In the genomic region with DNA sequence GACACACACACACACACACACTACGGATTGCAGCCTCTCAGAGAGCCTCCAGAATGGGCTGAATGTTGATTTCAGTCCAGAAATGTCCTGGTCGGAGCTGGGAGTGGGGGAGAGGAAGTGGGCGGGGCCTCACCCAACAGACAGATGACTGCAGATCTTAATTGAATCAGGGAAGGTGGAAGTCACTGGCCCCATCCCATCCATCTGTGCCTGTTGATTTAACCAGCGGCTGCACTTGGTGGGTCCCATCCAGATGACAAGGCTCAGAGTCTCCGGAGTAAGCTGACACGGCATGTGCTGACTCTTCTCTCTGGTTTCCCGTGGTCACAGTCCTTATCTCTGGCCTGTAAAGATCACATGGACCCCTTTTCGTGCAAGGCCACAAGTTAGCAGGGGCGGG, we compare ENCODE assay signal across 8 mouse cellular contexts. TPM values are rescaled to one million over a fixed set of nuclear protein-coding genes. Genes with fewer than 3 reads are reported as not detected.
DNase-seq lines count a peak whose midpoint lies in the region; ATAC-seq and TF ChIP-seq lines count a peak whose summit lies in the region.

No protein-coding gene starts in this region.

- 0 out of 2 replicates have a peak, but pooled peaks have one; percentile 22 for ATAC-seq in heart, embryonic 11.5 days (replicated peaks; ENCODE audit: insufficient number of reproducible peaks, low FRiP score, low TSS enrichment)
- ATAC-seq in megakaryocyte-erythroid progenitor cell, adult 5-6 weeks (replicated peaks; ENCODE audit: low FRiP score, low TSS enrichment, poor library complexity, severe bottlenecking) = peak; percentile 32

- H3K27me3 ChIP-seq in heart, embryonic 11.5 days (ENCODE audit: control insufficient read depth, insufficient read depth, low read length) = no peaks in the 10 kb centered on the region

- peaks cover 47% of the 10 kb centered on the region for H3K4me1 ChIP-seq in heart, embryonic 11.5 days (ENCODE audit: control insufficient read depth, insufficient read depth, low read length)

- peak; percentile 71 for DNase-seq in CD4-positive, CD25-positive, alpha-beta regulatory T cell, adult 2 months (ENCODE audit: low read depth, low spot score)
- peak; percentile 85 for DNase-seq in MN1 (ENCODE audit: low spot score)
- peak; percentile 46 to 68 for DNase-seq in kidney, postnatal 36 days
- DNase-seq in yolk sac, embryonic 10.5 days (ENCODE audit: low spot score) = peak; percentile 63
- DNase-seq in left cerebral cortex, adult 2 months (ENCODE audit: extremely low spot score in 1 of 2, low spot score in 2 of 2) = no peak
- DNase-seq in left cerebral cortex, adult 18-20 months (ENCODE audit: low spot score in 2 of 2) = no peak

- WGBS in heart, embryonic 11.5 days (ENCODE audit: insufficient replicate concordance) = 2% methylated on average over 9 of the region's 9 CpGs

- H3K9me3 ChIP-seq in heart, embryonic 11.5 days (replicated peaks; ENCODE audit: control insufficient read depth, low read length) = no peaks in the 10 kb centered on the region

- H3K36me3 ChIP-seq in heart, embryonic 11.5 days (ENCODE audit: control insufficient read depth, insufficient read depth, low read length) = no peaks in the 10 kb centered on the region

- peak overlapping the region; percentile 56 for H3K9ac ChIP-seq in heart, embryonic 11.5 days (ENCODE audit: low read depth, low read length)

- H3K27ac ChIP-seq in heart, embryonic 11.5 days (ENCODE audit: low read depth, low read length) = peak overlapping the region; percentile 67
- no peak overlapping the region for H3K27ac ChIP-seq in left cerebral cortex, adult 2 months

- no peak for TF ChIP-seq CTCF in left cerebral cortex, adult 2 months (IDR thresholded peaks at IDR 0.05)

- peak overlapping the region; percentile 59 for H3K4me2 ChIP-seq in heart, embryonic 11.5 days

- 0 out of 2 replicates have a peak overlapping the region, but pooled peaks have one; percentile 8 for H3K4me3 ChIP-seq in heart, embryonic 11.5 days (ENCODE audit: low read depth, low read length)
- H3K4me3 ChIP-seq in left cerebral cortex, adult 2 months = no peak overlapping the region

- intact Hi-C loops in left cerebral cortex, adult 2 months (cut with DNase I) = no loop called here

RNA-seq across cellular contexts. Expression of a gene that starts 15.9 kb away (rescaled TPM):
- 12.9 and 13.8 TPM in 2 replicates for polyA plus RNA-seq in heart, embryonic 11.5 days (2014; fragmentation: Nextera tagmentation; extraction: Ambion mirVana)
- 92.8 and 105 TPM in 2 replicates for total RNA-seq in megakaryocyte-erythroid progenitor cell, adult 5-6 weeks (2014; fragmentation: Nextera tagmentation)
- total RNA-seq in megakaryocyte-erythroid progenitor cell, adult 5-6 weeks (2017) = 79.4 and 88.0 TPM in 2 replicates
- total RNA-seq in left cerebral cortex, adult 2 months (2021) = 10 to 100 TPM; 52.5 to 54.7 TPM
- 10 to 100 TPM; 53.8 to 54.3 TPM for total RNA-seq in left cerebral cortex, adult 18-20 months (2021)

RNA-seq across cellular contexts. Expression of a gene that starts 20.0 kb away (rescaled TPM):
- 36.8 and 37.1 TPM in 2 replicates for polyA plus RNA-seq in heart, embryonic 11.5 days (2014; fragmentation: Nextera tagmentation; extraction: Ambion mirVana)
- total RNA-seq in megakaryocyte-erythroid progenitor cell, adult 5-6 weeks (2014; fragmentation: Nextera tagmentation) = 47.7 and 59.1 TPM in 2 replicates
- total RNA-seq in megakaryocyte-erythroid progenitor cell, adult 5-6 weeks (2017) = 106 and 110 TPM in 2 replicates
- 100 to 1,000 TPM; 117 to 141 TPM for total RNA-seq in left cerebral cortex, adult 2 months (2021)
- total RNA-seq in left cerebral cortex, adult 18-20 months (2021) = 100 to 1,000 TPM; 141 to 142 TPM

Comparison
In these comparisons a context has a peak if more than half of its experiments do, and no peak if none do; other contexts are left out.
1. DNase-seq: peak in CD4-positive, CD25-positive, alpha-beta regulatory T cell, adult 2 months (single experiment), MN1 (single experiment), kidney, postnatal 36 days (2 of 2) and yolk sac, embryonic 10.5 days (single experiment); none in left cerebral cortex, adult 2 months (0 of 2) and left cerebral cortex, adult 18-20 months (0 of 2).